Mouse (Mus musculus) liver, adult 2 months (tissue): ENCODE measurements around the gene Stx3.

Experiments
- CTCF ChIP-seq: fragments of 200-500 bp; IDR thresholded peaks from 2 replicates; pipeline ENCODE4 v1.5.1; 2011; ENCODE audit warnings: low read depth, low read length, control low read depth
- POLR2A ChIP-seq: fragments of 200-500 bp; IDR thresholded peaks from 2 replicates; pipeline ENCODE4 v1.6.1; 2011; ENCODE audit warnings: low read length, control low read depth; ENCODE audit not compliant: insufficient read depth; ENCODE audit errors: extremely low read depth

- TF ChIP-seq CTCF (no peak), POLR2A (no peak)
Measured at GRCm38 (mm10) chr19:11727304-11727703, 91.9 kb downstream of the Stx3 start.
